Mouse (Mus musculus) kidney, adult 8-10 months (tissue): ENCODE data around the gene Mllt11.

ENCODE experiments used
- DNase-seq, 2 experiments: peaks; one replicate each; pipeline ENCODE4 v3.0.0; 2022

Mllt11 gene

GRCm38 (mm10) chr3:95243086-95243485 lies 11.1 kb upstream of the Mllt11 start:
- no peak for DNase-seq

GRCm38 (mm10) chr3:95241498-95241897 lies 9.5 kb upstream of the Mllt11 start, which contains the start of gene Gm128:
Gm128 (minus strand) TSS chr3:95241598.
- DNase-seq: no peak

DNA sequence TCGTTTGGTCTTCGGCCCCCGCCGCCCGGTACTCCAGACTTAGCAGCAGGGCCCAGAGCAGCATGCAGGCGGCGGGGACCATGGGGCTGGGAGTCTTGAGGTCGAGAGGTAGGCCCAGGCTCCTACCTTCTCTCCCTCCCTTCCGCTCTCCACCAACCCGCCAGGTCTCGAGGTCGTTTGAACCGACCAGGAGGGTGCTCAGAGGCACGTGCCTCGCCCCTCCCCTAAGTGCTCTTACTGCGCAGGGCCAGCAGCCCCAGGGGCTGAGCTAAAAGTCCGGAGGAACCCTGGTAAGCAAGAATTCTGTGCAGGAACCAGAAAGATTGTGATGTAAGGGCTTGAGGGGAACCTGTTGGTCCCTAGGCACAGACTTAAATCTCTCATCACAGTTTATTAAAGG lies 8.9 kb upstream of the Mllt11 start:
- DNase-seq: no peak

DNA sequence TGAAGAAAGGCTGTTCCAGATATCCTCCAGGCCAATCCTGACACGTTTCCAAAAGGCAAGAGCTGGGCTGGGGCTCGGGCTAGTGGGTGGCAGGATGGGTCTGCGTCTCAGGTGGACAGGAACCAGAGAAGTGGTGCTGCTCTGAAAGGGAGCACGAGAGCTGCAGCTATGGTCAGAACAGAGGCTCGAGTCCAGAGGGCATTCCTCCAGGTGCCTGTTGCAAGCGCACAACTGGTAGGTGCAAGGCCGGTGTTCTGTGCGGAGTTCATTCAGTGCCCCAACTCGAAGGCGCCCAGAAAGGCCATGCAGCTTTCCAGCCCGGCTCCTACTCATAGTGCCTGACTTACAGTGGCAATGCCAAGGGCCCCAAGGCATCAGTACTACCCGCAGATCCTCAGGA lies 8.0 kb upstream of the Mllt11 start:
- no peak for DNase-seq

GRCm38 (mm10) chr3:95239022-95239421 lies 7.1 kb upstream of the Mllt11 start:
- DNase-seq: no peak

GRCm38 (mm10) chr3:95237541-95238099 lies 5.6 kb upstream of the Mllt11 start:
- no peak for DNase-seq

- DNase-seq: peak in 1 of 2 experiments; percentile 47
Observed at GRCm38 (mm10) chr3:95235386-95236301, 3.7 kb upstream of the Mllt11 start.

GRCm38 (mm10) chr3:95233303-95233980 lies 1.5 kb upstream of the Mllt11 start:
- peak in 1 of 2 experiments; percentile 47 for DNase-seq

DNA sequence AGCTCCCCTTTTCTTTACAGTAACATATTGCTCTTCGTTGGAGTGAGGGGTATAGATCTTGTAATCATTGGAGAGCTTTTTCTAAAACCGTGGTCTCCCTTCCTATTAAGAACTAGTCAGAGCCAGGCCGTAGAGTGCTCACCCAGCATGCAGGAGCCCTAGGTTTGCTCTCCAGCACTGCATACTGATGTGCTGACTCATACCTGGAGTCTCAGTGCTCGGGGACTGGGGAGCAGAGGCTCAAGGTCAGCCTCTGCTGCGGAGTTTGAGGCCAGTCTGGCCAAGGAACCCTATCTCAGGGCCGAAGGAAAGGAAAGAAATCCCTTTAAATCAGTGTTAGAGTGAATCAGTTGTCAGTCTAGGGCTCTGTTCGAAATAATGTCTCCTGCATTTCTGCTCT lies 800 bp upstream of the Mllt11 start:
- DNase-seq: peak; percentile 73 to 76

- DNase-seq: peak; percentile 52 to 62
Observed at GRCm38 (mm10) chr3:95230495-95231297, 1.3 kb downstream of the Mllt11 start.

GRCm38 (mm10) chr3:95229781-95230494 lies 2.0 kb downstream of the Mllt11 start:
- peak; percentile 64 to 70 for DNase-seq

GRCm38 (mm10) chr3:95228894-95229780 lies 2.8 kb downstream of the Mllt11 start:
- peak; percentile 45 to 61 for DNase-seq

- peak; percentile 85 to 86 for DNase-seq
Observed at GRCm38 (mm10) chr3:95228148-95228893, 3.6 kb downstream of the Mllt11 start, which contains the start of gene Cdc42se1. Cdc42se1 (plus strand) TSS chr3:95228732.

GRCm38 (mm10) chr3:95227214-95227613 lies 4.8 kb downstream of the Mllt11 start:
- no peak for DNase-seq

GRCm38 (mm10) chr3:95224295-95224694 lies 7.7 kb downstream of the Mllt11 start:
- DNase-seq: peak; percentile 66 to 78

DNA sequence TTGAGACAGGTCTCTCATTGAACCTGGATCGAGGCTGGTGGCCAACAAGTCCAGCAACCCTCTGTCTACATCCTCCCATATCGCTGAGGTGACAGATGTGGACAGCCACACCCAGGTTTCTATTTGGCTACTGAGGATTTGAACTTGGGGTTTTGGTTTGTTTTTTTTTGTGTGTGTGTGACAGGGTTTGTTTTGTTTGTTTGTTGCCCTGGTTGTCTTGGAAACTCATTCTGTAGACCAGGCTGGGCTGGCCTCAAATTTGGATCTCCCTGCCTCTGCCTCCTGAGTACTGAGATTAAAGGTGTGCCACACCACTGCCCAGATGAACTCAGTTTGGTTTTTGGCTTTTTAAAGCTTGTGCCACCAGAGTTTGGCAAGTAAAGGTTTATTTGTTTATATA lies 8.9 kb downstream of the Mllt11 start:
- no peak for DNase-seq

- DNase-seq: peak in 1 of 2 experiments; percentile 50
Observed at GRCm38 (mm10) chr3:95218466-95219137, 13.4 kb downstream of the Mllt11 start.

GRCm38 (mm10) chr3:95217255-95218134 lies 14.5 kb downstream of the Mllt11 start, which contains the start of gene Gabpb2:
Gabpb2 (minus strand) TSS chr3:95217916.
- DNase-seq: peak; percentile 94 to 96
